Mouse (Mus musculus) Muller cell, postnatal 12 days (primary cell): Measurements from ENCODE around the gene Cmtm4.

Experiments
- DNase-seq: peaks from one replicate; pipeline ENCODE4 v3.0.0-alpha.2; 2015; ENCODE audit errors: inconsistent ontology term

Cmtm4 gene

DNA sequence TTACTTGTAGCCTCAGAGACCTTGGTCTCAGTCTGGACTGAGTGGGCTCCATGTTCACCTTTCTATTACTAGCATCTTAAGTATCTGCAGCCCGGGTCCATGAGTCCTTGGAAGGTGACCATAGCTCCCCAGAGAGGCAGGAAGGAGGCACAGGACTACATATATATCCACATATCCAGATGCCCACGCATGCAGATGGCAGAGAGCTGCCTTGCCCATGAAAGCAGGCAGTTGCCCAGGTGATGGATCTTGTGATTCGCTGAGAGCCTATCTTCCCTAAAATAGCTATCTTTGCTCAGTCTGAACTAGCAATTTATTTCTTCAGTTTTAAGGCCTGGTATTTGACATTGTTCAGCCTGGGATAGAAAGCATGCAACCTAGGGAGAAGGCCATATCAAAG is 15.9 kb upstream of the Cmtm4 start:
- no peak for DNase-seq

DNA sequence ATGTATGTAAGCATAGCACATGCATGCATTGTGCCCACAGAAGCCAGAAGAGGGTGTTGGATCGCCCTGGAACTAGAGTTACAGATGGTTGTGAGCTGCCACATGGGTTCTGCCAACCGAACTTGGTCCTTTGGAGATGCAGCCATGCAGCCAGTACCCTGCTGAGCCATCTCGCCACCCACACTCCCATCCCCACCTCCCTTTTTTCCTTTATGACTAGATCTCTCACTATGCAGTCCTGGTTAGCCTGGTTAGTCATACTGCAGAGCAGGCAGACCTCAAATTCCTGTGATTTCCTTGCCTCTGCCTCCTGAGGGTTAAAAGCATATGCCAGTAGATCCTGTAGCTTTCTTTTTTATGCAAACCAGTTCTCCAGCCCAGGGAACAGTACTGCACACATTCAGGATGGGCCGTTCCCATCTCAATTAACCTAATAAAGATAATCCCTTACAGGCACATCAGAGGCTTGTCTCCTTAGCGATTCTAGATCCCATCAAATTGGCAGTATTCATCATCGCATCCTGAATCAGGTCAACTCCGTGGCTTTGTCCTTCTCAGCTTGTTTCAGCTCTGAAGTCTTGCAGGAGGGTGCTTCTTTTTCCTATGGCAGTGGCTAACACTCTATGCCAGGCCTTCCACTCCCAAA is 15.1 kb upstream of the Cmtm4 start:
- peak; percentile 90 for DNase-seq

DNA sequence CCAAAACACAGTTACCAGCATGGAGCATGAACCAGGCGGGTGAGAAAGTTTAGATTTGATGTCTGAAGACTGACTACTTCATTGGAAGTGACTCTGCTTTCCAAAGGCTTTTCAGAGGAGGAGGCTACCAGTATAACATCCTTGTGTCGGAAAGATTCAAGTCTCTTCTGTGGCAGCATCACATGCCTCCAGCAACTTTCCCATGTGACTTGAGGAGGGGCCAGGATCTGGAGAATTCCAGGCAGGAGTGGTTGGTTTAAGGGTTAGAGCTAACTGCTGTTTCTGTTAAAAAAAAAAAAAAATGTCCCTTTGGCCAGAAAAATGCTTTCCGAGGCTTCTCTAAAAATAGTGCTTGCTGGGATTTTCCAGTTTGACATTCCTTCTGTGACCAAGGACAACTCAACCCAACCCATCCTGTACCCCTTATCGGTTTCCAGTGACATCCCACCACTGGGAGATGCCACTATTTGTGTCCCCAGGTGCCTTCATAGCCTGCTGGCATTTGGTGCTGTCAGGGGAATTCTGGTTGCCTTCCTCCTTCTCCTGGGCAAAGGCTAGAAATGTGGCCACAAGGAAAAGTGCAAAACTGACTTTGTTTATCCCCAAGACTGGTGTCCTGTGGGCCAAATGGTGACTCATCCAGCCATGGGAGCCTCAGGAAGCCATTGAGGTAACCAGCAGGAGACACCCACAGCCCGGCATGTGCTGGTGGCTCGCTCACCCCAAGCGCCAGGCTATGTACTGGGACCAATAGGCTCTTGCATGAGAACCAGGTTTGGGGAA is 12.9 kb upstream of the Cmtm4 start:
- DNase-seq = peak; percentile 61

DNA sequence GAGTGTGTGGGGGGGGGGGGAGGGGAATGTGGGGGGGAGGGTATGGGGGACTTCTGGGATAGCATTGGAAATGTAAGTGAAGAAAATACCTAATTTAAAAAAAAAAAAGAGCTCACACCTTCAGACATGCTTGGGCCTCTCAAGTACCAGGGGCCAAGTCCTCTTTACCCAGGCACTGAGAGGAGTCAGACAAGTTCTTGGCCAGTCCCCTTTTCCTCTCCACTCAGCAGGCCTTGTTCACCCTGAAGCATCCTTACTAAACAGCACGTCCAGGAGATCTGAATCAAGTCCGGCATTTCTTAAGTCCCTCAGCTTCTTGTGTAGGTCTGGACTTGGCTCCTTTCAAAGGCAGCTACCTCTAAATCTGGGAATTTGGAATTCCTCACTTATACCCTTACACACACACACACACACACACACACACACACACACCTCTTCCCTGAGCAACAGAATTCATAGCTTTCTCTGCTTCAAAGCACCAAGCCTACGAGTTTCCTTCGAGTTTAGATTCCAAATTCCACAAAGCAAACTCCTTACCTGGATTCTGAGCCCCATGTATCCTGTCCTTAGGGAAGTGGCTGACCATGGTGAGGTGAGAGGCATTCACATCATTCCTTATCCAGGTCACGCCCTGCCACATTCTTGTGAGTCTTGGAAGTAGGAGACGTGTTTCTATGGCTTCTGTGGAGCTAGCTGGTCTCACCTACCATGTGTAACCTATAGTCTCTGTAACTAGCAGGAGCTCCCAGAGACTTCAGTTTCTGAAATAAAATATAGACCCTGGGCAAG is 10.9 kb upstream of the Cmtm4 start:
- DNase-seq = no peak

DNA sequence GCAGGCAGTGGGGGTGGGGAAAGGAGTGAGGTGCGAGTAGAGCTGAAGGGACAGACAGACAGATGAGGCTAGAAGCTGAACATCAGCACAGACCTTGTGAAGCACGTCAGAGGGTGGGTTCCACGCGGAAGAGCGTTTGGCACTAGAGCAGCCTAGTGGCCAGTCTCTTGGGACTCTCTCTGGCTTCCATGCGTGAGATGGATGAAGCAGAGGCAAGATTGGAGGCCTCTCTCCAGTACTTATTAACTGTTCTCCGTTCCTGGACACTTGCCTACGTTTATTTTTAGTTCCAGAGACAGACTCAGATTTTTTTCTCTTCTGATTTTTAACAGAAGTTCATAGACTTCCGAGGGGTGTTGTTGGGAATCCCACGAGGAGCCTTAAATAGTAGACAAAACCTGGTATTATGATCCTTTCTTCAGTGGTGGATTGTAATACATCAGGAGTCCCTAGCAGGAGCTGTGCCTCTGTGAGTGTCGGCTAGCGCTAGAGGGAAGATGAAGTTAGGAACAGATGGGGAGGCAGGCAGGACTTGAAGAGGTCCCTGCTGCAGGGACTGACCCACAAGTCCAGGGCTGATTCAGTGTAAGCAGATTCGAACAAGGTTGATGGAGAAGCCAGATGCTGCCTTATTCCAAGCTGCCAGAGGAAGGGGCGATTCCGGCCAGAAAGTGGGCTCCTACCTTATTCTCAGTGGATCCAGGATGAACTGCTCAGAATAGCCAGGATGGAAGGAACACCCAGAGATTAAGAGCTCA is 10.0 kb upstream of the Cmtm4 start:
- no peak for DNase-seq

DNA sequence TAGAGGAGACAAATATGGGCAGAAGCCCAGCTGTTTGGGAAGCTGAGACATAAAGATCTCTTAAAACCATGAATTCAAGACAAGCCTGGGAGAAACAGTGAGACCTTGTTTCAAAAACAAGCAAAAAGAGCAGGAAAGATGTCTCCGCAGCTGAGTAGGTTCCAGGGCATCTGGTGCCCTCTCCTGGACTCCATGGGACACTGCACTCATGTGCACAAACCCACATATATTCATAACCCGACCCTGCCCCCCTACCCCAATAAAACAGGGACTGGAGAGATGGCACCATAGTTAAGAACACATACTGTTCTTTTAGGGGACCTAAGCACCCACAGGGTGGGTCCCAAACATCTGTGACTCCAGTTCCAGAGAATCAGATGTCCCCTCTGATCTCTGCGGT is 8.0 kb upstream of the Cmtm4 start:
- no peak for DNase-seq

DNA sequence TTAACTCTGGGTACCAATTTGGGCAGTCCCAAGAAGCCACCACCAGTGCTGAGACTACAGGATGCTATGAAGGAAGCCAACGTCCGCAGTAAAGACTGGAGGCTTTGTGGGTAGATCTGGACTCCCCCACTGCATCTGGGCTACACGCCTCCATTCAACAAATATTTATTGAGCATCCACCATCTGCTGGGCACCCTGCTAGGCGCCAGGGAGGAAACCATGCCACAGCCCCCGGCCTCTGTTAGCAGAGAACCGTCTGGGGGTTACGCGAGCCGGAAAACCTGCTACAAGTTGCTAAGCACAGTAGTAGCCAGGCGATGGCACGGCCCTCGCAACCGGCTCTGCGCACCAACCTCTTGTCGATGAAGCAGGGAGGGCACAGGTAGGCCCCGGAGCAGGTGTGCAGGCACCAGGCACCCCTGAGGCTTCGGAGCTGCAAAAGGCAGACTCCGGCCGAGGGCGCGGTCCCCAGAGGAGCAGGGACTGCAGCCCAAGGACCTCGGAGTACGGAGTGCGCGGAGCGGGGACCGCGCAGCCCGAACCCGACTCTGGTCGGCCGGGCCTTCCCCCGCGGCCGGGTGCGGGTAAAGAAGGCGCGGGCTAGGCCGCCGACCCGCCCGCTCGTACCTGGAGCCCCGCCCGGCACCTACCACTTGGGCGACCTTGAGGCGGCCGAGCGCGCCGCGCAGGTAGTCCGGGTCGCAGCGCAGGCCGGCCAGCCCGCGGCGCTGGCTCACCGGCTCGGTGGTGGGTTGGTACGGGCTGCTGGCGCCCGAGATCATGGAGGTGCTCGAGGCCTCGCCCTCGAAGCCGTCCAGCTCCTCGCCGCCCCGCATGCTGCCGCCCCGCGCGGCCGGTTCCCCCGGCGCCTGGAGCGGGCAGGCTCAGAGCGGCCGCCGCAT is 555 bp downstream of the Cmtm4 start:
- peak; percentile 42 for DNase-seq

DNA sequence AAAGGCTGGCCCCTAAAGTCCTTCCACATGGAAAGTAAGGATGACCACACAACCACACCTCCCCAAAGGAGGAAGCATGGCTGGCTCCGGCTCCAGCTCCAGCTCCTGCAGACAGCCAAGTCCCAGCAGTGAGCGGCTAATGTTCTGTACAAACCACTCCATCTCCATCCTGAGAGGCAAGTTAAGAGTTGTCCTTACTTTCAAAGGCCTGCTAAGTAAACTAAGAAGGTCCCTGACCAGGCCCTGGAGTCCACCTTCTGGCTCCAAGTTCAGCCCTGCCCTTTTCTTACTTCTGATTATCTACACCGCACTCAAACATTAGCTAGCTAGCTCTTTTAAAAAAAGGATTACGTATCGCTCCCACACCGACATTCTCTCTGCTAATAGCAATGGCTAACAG is 1.8 kb downstream of the Cmtm4 start:
- no peak for DNase-seq

DNA sequence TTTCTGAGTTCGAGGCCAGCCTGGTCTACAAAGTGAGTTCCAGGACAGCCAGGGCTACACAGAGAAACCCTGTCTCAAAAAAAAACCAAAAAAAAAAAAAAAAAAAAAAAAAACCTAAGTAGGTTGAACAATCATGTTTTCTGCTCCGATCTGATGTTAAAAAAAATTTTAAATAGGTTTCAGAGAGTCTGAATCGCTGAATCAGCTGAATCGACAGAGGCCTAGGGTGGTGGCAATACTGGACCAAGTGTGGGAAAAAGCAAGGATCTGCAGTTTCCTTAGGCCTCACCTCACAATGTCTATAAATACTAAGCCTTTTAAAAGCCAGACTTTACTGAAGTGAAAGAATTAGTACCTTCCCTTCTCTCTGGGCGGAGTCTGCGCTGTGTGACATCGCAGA is 2.5 kb downstream of the Cmtm4 start:
- DNase-seq = no peak

DNA sequence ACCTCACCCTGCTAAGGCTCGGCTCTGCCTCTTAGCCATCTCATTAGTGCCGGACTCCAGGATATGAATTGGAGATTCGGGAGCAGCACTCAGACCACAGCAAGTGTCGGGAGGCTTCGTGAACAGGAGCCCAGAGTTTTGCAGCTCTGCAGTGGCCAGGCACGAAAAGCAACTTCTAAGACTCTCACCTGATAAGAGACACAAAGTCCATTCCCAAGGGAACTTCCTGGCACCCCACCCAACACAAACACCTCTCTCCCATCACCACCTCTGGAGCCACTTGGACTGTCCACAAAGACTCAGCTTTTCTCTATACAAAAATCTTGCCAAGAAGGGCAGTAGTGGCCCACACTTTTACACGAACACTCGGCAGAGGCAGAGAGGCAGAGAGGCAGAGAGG is 5.4 kb downstream of the Cmtm4 start:
- DNase-seq = no peak

DNA sequence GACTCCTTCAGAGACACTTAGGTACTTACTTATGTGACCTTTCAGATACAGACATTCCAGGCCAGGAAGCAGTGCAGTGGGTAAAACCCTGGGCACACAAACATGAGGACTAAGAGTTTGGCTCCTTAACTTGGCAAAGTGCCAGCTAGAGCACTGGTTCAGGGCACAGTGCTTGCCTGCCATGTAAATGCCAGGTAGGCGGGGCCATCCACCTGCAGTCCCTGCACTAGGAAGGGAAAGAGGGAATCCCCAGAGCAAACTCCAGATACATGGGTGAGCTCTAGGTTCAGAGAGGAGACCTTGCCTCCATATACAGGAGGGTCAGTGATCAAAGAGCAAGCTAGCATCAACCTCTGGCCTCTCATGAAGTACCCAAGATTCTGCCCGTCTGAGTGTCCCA is 7.6 kb downstream of the Cmtm4 start:
- no peak for DNase-seq

DNA sequence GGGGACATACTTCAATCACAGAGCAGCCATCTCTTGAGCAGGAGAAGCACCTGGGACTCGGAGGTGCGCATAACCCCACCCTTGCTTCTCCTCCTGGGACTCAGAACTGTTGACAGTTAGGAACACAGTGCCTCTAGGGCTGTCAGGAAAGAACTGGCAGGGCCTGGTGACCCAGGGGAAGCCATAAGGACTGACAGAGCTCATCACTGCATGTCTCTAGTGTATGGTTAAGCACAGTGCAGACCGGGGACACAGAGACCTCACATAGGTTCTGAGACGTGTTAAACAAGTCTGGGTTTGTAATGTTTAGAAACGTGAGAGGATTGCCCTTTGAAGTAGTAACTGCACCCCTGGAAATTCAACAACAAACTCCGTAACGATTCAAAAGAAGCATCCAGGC is 8.1 kb downstream of the Cmtm4 start:
- DNase-seq = no peak

DNA sequence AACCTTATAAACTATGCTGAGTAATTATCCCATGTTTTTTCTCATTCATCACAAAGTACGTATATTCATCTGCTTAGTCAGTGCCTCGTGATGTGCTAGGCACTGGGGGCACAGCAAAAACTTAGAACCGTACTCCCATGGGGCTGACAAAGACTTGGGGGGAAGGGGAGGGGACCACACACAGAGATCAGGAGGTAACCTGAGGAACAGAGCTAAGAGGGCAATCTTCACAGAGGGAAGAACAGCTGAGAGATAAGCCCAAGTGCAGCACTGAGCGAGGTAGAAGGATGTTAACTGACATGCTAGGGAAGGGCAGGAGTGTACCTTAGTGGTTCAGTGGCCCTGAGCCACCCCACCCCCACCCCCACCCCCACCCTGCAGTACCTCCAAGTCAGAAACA is 8.9 kb downstream of the Cmtm4 start:
- DNase-seq = no peak

DNA sequence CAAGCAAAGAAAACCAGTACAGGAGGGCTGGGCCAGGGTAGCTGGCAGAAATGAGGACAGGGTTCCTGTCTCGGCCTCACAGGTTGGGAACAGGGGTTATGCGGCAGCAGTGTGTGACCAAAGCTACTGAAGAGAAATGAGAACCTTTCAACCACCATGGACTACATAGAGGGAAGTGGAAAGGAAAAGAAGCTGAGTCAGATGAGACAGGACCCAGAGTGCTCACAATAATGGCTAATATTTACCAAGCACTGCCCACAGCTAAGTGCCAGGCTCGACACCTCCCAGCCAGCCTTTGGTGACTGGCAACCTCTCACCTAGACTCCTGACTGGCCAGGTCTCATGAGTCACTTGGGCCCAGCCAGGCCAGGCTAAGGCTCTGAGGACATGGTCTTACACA is 11.6 kb downstream of the Cmtm4 start:
- DNase-seq = no peak

DNA sequence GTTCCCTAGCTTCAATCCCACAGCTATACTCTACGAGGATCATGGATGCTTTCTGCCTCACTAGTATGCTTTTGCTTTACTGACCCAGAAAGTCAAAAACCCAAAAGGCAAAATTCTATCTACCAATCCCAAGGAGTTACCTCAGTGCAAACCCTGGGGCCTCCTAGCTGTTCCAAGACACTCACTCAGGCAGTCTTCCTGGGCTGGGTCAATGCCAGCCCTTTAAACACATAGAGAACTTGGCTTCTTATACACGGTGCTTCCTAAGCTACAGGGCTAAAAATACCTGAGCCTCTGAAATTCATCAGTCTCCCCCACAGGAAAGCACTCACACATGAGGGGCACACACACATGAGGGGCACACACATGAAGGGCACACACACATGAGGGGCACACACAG is 12.3 kb downstream of the Cmtm4 start:
- no peak for DNase-seq

DNA sequence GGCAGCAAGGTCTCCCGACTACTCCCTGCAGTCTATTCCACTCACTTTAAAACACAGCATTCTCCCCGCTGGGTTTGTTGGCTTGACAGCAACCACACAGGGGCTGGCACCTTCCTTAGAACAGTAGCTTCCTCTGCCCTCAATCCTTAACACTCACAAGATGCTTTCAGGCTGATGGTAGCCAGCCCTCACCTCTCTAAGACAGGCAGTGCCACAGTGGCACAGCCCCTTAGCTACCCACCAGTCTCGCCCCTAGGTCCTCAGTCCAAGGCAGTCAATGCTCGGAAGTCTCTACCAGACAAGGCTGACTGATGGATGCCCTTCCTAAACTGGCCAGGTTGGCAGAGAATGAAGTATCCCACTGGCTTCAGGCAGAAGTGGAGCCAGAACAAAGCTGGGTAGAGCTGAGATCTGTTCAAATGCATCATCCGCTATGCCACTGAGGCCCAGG is 14.6 kb downstream of the Cmtm4 start:
- DNase-seq = no peak

DNA sequence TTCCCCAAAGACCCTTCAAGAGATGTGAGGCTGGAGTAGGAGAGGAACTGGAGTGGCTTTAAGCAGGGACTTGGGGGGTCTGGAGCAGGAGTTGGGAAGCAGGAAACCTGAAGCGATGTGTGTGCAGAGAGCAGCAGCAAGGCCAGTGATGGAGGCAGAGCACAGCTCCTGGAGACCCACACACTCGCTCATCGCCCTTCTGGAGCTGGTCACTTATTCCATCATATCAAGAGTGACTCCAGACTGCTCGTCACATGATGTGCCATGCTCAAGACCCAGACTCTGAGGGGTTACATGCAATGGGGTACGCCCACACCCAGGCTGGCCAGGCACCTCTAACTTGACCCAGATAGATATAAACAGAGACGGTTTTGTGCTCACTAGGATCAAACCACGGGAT is 15.3 kb downstream of the Cmtm4 start:
- DNase-seq = no peak

DNA sequence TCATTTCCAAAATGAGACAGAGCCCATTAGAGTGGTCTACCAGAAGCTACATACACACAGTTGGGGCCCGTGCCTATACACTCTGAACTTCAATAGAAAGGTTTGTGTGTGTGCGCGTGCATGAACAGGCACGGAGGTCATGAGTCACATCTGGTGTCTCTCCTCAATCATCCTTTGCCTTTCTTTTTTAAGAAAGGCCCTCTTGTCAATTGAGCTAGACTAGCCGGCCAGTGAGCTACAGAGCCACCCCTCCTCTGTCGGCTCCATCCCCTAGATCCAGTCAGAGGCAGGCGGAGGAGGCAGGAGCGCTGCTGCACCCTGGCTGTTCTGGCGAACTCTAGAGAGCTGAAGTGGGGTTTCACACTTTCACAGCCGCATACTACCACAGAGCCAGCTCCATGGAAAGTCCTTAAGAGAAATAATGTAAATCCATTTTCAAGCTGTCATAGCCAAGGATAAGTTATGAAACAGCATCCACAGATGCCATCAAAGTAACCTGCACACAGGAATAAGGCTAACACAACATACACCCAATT is 16.2 kb downstream of the Cmtm4 start:
- DNase-seq = no peak

DNA sequence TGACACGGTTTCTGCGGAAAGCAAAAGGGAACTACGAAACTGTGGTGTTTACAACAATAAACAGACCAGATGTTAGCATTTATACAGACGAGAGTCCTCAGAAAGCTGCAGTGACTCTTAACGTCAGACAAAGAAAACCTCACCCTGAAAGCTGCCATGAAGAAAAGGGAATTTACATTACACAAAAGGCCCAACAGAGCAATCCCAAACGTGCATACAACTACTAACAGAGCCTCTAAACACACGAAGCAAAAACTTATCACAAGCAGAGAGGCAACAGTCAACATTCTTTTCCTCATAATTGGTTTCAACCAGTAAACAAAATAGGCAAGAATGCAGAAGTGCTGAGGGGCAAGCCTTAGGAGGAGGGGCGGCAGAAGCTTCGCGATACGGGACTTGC is 18.9 kb downstream of the Cmtm4 start:
- no peak for DNase-seq

DNA sequence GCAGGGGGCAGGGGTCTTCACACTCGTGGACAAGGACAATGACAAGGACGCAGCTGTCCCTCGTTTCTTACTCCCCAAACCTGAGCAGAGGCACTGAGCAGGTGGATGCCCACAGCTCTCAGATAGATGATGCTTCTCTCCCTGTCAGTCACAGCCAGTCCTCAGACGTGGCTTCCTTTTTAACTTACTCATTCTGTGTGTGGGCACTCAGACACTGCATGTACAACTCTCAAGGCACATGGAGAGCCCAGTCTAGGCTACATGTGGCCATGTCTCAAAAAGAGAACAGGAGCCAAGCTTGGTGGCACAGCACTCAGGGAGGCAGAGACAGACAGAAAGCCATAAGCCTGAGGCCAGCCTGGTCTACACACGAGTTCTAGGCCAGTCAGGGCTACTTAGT is 19.6 kb downstream of the Cmtm4 start:
- DNase-seq = no peak
